Mouse (Mus musculus) bone marrow macrophage, adult 2 months (primary cell): ENCODE measurements around the gene Plpp6.

Experiments used
- CTCF ChIP-seq: IDR thresholded peaks from 2 replicates; pipeline ENCODE4 v1.5.1; 2012; ENCODE audit warnings: low read depth, mild to moderate bottlenecking, low read length, moderate library complexity
- POLR2A ChIP-seq: IDR thresholded peaks from 2 replicates; pipeline ENCODE4 v1.6.1; 2012; ENCODE audit warnings: mild to moderate bottlenecking, low read depth, low read length, borderline replicate concordance

- TF ChIP-seq POLR2A (no peak), CTCF (no peak)
Observed at GRCm38 (mm10) chr19:28929034-28929433, 34.7 kb upstream of the Plpp6 start.
